Mouse (Mus musculus) forebrain, embryonic 14.5 days (tissue): ENCODE data around the gene 1700012A03Rik. TPM values are rescaled to one million over a fixed set of nuclear protein-coding genes. Genes with fewer than 3 reads are reported as not detected.

Experiments
- ATAC-seq: fragments of 200-750 bp; cut with Nextera tagmentation; 2 replicates; pipeline ENCODE4 v1.8.0; 2017; ENCODE audit warnings: mild to moderate bottlenecking, moderate library complexity
- DNase-seq: peaks from one replicate; pipeline ENCODE4 v3.0.0-alpha.2; 2015; ENCODE audit warnings: low spot score
- H3K27ac ChIP-seq: fragments of 300-500 bp; sonication (generic); 2 replicates; pipeline ENCODE4 v1.5.1; 2014; ENCODE audit warnings: low read depth, mild to moderate bottlenecking, control low read depth, low read length, moderate library complexity
- H3K27me3 ChIP-seq: fragments of 300-500 bp; sonication (generic); replicated peaks from 2 replicates; pipeline ENCODE4 v1.6.1; 2014; ENCODE audit warnings: low read length, control low read depth, mixed read lengths; ENCODE audit not compliant: control insufficient read depth, insufficient read depth
- H3K36me3 ChIP-seq: fragments of 300-500 bp; sonication (generic); 2 replicates; pipeline ENCODE4 v1.6.1; 2014; ENCODE audit warnings: low read length, control low read depth; ENCODE audit not compliant: control insufficient read depth, insufficient read depth
- H3K4me1 ChIP-seq: fragments of 300-500 bp; sonication (generic); 2 replicates; pipeline ENCODE4 v1.6.1; 2014; ENCODE audit warnings: antibody characterized with exemption, low read length, control low read depth; ENCODE audit not compliant: control insufficient read depth, insufficient read depth
- H3K4me2 ChIP-seq: fragments of 300-500 bp; sonication (generic); 2 replicates; pipeline ENCODE4 v1.6.1; 2014; ENCODE audit warnings: mild to moderate bottlenecking, control low read depth, low read length
- H3K4me3 ChIP-seq: fragments of 300-500 bp; sonication (generic); 2 replicates; pipeline ENCODE4 v1.5.1; 2014; ENCODE audit warnings: low read depth, low read length, control low read depth
- H3K9ac ChIP-seq: fragments of 300-500 bp; sonication (generic); 2 replicates; pipeline ENCODE4 v1.6.1; 2014; ENCODE audit warnings: mild to moderate bottlenecking, low read length, control low read depth, moderate library complexity
- H3K9me3 ChIP-seq: fragments of 300-500 bp; sonication (generic); replicated peaks from 2 replicates; pipeline ENCODE4 v1.6.1; 2016; ENCODE audit warnings: low read length, control low read depth, mixed read lengths; ENCODE audit not compliant: control insufficient read depth
- WGBS: fragments of 180-500 bp; shearing (Covaris S2); extraction: QIAGEN DNeasy Blood & Tissue Kit; methylation state at CpG from one replicate; pipeline ENCODE4 v1.1.7; 2014; 5-methylcytosine and 5-hydroxymethylcytosine counted together
- polyA plus RNA-seq: library from polyadenylated mRNA; unstranded; fragments of >200 nt; fragmentation: Nextera tagmentation; extraction: Ambion mirVana; gene quantifications from 2 replicates; pipeline ENCODE4 v1.2.1, GENCODE M21; 2014

The 1700012A03Rik gene
- not detected in 2 replicates for polyA plus RNA-seq

DNA sequence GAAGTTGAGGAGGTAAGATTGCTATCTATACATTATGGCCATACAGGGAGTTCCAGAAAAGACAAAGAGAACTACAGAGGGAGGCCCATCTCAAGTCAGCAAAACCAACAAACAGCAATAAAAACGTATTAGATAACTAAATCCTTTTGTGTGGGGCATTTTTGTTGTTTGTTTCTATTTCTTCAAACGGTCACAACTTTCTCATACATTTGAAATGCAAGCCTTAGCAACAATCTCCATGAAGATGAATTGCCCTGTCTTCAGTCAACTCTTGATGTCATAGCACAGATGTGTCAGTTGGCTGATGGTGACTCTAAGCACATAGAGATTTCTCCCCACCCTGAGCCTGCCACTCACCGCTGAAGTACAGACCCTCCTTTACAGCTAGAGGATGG is at the start of gene 1700012A03Rik:
Gene 1700012A03Rik (plus strand): TSS at position 296 of the 395 bp plus-strand sequence.
- ATAC-seq (no peak), DNase-seq (no peak)
- no peak within 1 kb of the TSS for H3K4me2 ChIP-seq
- 91% methylated on average over 3 of the region's 3 CpGs for WGBS
- H3K4me3 ChIP-seq, result no peak within 1 kb of the TSS
- H3K27me3 ChIP-seq, result no peaks in the 10 kb centered on the region
- no peaks in the 10 kb centered on the region for H3K36me3 ChIP-seq
- peak within 1 kb of the TSS; percentile 58; the same call in 1 of the 2 replicates for H3K27ac ChIP-seq
- no peak within 1 kb of the TSS for H3K9ac ChIP-seq
- no peaks in the 10 kb centered on the region for H3K9me3 ChIP-seq
- H3K4me1 ChIP-seq, result no peaks in the 10 kb centered on the region

DNA sequence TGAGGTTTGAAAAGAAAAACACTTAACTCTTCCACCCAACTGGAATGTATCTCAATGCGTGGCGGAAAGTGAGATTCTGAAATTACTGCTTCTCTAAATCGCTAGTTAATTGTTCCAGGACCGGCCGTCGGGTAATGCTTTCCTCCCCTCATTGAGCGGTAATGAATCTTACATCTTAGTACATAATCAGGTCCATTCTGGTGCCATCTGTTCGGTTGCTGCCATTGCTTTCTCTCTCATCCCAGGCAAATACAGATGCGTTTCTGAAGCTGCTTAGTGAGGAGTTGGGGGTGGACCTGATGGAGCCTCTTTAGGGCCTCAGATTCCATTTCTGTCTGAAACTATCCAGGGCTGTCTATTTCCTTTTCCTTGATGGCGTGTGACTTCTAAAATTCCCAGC is 45.8 kb upstream of the 1700012A03Rik start:
- no peaks in the 10 kb centered on the region for H3K27me3 ChIP-seq
- ATAC-seq (no peak), DNase-seq (peak; percentile 46)
- no peaks in the 10 kb centered on the region for H3K9me3 ChIP-seq
- WGBS, result 65% methylated on average over 10 of the region's 10 CpGs
- no peak overlapping the region for H3K9ac ChIP-seq
- H3K36me3 ChIP-seq, result no peaks in the 10 kb centered on the region
- no peaks in the 10 kb centered on the region for H3K4me1 ChIP-seq
- H3K4me3 ChIP-seq, result no peak overlapping the region
- no peak overlapping the region for H3K4me2 ChIP-seq
- no peak overlapping the region for H3K27ac ChIP-seq

DNA sequence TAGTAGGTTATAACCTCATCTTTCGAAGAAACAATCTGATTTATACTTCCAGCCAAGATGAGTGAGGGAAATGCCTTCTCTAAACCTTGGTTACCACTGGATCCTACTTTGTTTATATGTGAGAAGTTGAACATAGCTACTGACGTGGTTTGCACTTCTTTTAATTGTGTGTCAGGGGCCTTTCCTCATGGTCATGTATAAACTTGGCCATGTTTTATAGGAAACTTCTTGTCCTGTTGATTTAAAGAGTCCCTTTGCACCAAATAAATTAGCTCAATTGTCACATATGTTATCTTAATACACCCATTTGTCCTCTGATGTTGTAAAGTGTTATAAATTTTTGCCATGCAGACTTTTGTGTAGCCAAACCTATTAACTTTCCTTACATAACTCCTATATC is 44.1 kb upstream of the 1700012A03Rik start:
- Histone ChIP-seq H3K9me3 (no peaks in the 10 kb centered on the region), H3K4me2 (no peak overlapping the region), H3K36me3 (no peaks in the 10 kb centered on the region), H3K27me3 (no peaks in the 10 kb centered on the region), H3K9ac (no peak overlapping the region), H3K4me1 (no peaks in the 10 kb centered on the region), H3K27ac (no peak overlapping the region), H3K4me3 (no peak overlapping the region)
- WGBS, result 86% methylated on average over 2 of the region's 2 CpGs
- DNase-seq (no peak), ATAC-seq (no peak)

DNA sequence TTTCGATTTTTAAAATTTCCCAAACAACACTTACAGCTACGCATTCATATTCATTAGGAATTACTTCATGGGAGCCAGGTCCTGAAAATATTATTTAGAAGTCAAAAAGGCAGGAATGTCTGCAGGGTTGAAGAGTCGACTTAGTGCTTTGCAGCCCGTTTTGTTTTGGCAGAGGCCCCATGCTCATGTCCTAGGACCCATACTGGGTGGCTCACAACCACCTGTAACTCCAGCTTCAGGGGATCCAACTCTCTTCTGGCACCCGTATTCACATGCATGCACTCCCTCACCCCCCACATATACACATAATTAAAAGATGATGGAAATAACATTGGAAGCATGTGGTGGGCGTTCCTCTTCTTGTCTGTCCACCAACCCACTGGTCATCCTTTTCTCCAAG is 43.7 kb upstream of the 1700012A03Rik start:
- H3K9me3 ChIP-seq, result no peaks in the 10 kb centered on the region
- 88% methylated on average over 6 of the region's 6 CpGs for WGBS
- ATAC-seq, result no peak
- no peaks in the 10 kb centered on the region for H3K27me3 ChIP-seq
- H3K9ac ChIP-seq, result no peak overlapping the region
- no peak for DNase-seq
- H3K4me1 ChIP-seq, result no peaks in the 10 kb centered on the region
- no peak overlapping the region for H3K4me3 ChIP-seq
- H3K36me3 ChIP-seq, result no peaks in the 10 kb centered on the region
- H3K27ac ChIP-seq, result no peak overlapping the region
- H3K4me2 ChIP-seq, result no peak overlapping the region

DNA sequence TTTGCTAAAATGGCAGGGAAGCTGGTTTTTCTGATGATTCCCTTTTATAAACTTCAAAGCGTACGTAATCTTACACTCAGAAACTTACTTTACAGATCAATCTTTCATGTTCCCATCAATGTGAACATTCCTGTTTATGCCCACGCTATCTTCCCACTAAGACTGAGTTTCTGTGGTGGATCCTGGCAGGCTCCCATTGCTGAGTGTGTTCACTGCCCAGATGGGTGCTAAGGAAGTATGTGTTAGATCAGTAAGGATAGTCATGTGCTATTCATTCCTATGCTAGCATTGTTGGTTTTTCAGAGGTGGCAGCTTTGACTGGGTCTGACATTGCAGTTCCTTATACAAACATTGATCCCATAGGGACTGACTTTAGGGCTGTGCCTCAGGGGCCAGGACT is 42.7 kb upstream of the 1700012A03Rik start:
- Histone ChIP-seq H3K36me3 (no peaks in the 10 kb centered on the region), H3K9me3 (no peaks in the 10 kb centered on the region), H3K9ac (no peak overlapping the region), H3K4me1 (no peaks in the 10 kb centered on the region), H3K4me2 (no peak overlapping the region), H3K4me3 (no peak overlapping the region), H3K27ac (no peak overlapping the region), H3K27me3 (no peaks in the 10 kb centered on the region)
- ATAC-seq, result no peak
- WGBS, result 94% methylated on average over 3 of the region's 3 CpGs
- DNase-seq, result no peak

GRCm38 (mm10) chr6:32016841-32017240 is 33.2 kb upstream of the 1700012A03Rik start:
- Histone ChIP-seq H3K4me3 (no peak overlapping the region), H3K27ac (no peak overlapping the region), H3K4me1 (peaks cover 4% of the 10 kb centered on the region; the same call in 1 of the 2 replicates), H3K9me3 (no peaks in the 10 kb centered on the region), H3K4me2 (no peak overlapping the region), H3K9ac (no peak overlapping the region), H3K36me3 (no peaks in the 10 kb centered on the region), H3K27me3 (no peaks in the 10 kb centered on the region)
- ATAC-seq (no peak), DNase-seq (no peak)
- WGBS, result 83% methylated on average over 7 of the region's 7 CpGs

- peak; percentile 29; the same call in 1 of the 2 replicates for ATAC-seq
- 55% methylated on average over 14 of the region's 14 CpGs for WGBS
- peak; percentile 69 for DNase-seq
These were observed 32.5 kb upstream of the 1700012A03Rik start for GRCm38 (mm10) chr6:32017406-32018104.

DNA sequence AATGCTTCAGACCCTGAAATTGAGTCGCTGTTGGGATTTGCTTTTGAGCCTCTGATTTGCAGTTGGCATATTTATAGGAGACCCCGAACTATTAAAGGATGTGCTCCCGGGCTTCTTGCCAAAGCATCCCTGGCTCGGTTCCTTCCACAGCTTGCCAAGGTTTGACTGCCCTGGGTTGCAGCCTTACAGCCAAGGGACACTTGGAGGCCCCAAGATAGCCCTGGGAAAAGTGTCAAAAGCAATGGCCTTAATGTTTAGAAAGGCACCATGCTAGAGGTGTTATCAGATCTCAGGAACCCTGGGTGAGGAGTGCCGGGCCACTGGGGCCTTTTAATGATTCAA is 32.0 kb upstream of the 1700012A03Rik start:
- Histone ChIP-seq H3K9me3 (no peaks in the 10 kb centered on the region), H3K27me3 (no peaks in the 10 kb centered on the region), H3K4me2 (no peak overlapping the region), H3K27ac (no peak overlapping the region), H3K4me1 (peaks cover 4% of the 10 kb centered on the region; the same call in 1 of the 2 replicates), H3K4me3 (no peak overlapping the region), H3K36me3 (no peaks in the 10 kb centered on the region), H3K9ac (no peak overlapping the region)
- DNase-seq (no peak), ATAC-seq (no peak; the same call in 1 of the 2 replicates)
- 44% methylated on average over 5 of the region's 5 CpGs for WGBS

More at GRCm38 (mm10) chr6:32017406-32018104, 32.5 kb upstream of the 1700012A03Rik start:
- no peaks in the 10 kb centered on the region for H3K9me3 ChIP-seq
- H3K27ac ChIP-seq, result no peak overlapping the region
- H3K4me2 ChIP-seq, result no peak overlapping the region
- H3K4me3 ChIP-seq, result no peak overlapping the region
- H3K36me3 ChIP-seq, result no peaks in the 10 kb centered on the region
- no peaks in the 10 kb centered on the region for H3K27me3 ChIP-seq
- H3K9ac ChIP-seq, result no peak overlapping the region
- H3K4me1 ChIP-seq, result peaks cover 4% of the 10 kb centered on the region; the same call in 1 of the 2 replicates

GRCm38 (mm10) chr6:32021853-32022536 is 28.1 kb upstream of the 1700012A03Rik start:
- ATAC-seq (no peak), DNase-seq (no peak)
- H3K4me3 ChIP-seq, result no peak overlapping the region
- H3K4me2 ChIP-seq, result no peak overlapping the region
- 82% methylated on average over 10 of the region's 10 CpGs for WGBS
- H3K9ac ChIP-seq, result no peak overlapping the region
- H3K36me3 ChIP-seq, result no peaks in the 10 kb centered on the region
- no peak overlapping the region for H3K27ac ChIP-seq
- peaks cover 4% of the 10 kb centered on the region; the same call in 1 of the 2 replicates for H3K4me1 ChIP-seq
- no peaks in the 10 kb centered on the region for H3K9me3 ChIP-seq
- no peaks in the 10 kb centered on the region for H3K27me3 ChIP-seq
